Mouse (Mus musculus) liver, embryonic 15.5 days (tissue): ENCODE results near the gene Carmil1. TPM values are rescaled to one million over a fixed set of nuclear protein-coding genes. Genes with fewer than 3 reads are reported as not detected.

Experiments
- ATAC-seq: fragments of 200-750 bp; cut with Nextera tagmentation; 2 replicates; pipeline ENCODE4 v1.8.0; 2017; ENCODE audit warnings: moderate number of reproducible peaks, mild to moderate bottlenecking, moderate library complexity; ENCODE audit not compliant: insufficient read depth
- H3K27ac ChIP-seq: fragments of 300-500 bp; sonication (generic); replicated peaks from 2 replicates; pipeline ENCODE4 v1.5.1; 2015; ENCODE audit warnings: mild to moderate bottlenecking, inconsistent platforms
- H3K27me3 ChIP-seq: fragments of 300-500 bp; sonication (generic); 2 replicates; pipeline ENCODE4 v1.6.1; 2015; ENCODE audit warnings: mild to moderate bottlenecking, inconsistent platforms
- H3K36me3 ChIP-seq: fragments of 300-500 bp; sonication (generic); replicated peaks from 2 replicates; pipeline ENCODE4 v1.6.1; 2015; ENCODE audit warnings: moderate library complexity, mild to moderate bottlenecking, inconsistent platforms
- H3K4me1 ChIP-seq: fragments of 300-500 bp; sonication (generic); replicated peaks from 2 replicates; pipeline ENCODE4 v1.6.1; 2015; ENCODE audit warnings: inconsistent platforms
- H3K4me2 ChIP-seq: fragments of 300-500 bp; sonication (generic); 2 replicates; pipeline ENCODE4 v1.6.1; 2015; ENCODE audit warnings: moderate library complexity, mild to moderate bottlenecking, inconsistent platforms
- H3K4me3 ChIP-seq: fragments of 300-500 bp; sonication (generic); replicated peaks from 2 replicates; pipeline ENCODE4 v1.5.1; 2015; ENCODE audit warnings: mild to moderate bottlenecking, inconsistent platforms
- H3K9ac ChIP-seq: fragments of 300-500 bp; sonication (generic); 2 replicates; pipeline ENCODE4 v1.6.1; 2015; ENCODE audit warnings: moderate library complexity, mild to moderate bottlenecking, inconsistent platforms
- H3K9me3 ChIP-seq: fragments of 300-500 bp; sonication (generic); replicated peaks from 2 replicates; pipeline ENCODE4 v1.6.1; 2016; ENCODE audit warnings: inconsistent platforms
- WGBS: fragments of 180-500 bp; shearing (Covaris S2); methylation state at CpG from one replicate; pipeline ENCODE4 v1.1.7; 2015; ENCODE audit warnings: mixed read lengths; ENCODE audit not compliant: insufficient replicate concordance; 5-methylcytosine and 5-hydroxymethylcytosine counted together
- polyA plus RNA-seq: library from polyadenylated mRNA; unstranded; fragments of >200 nt; fragmentation: Nextera tagmentation; extraction: Ambion mirVana; gene quantifications from 2 replicates; pipeline ENCODE4 v1.2.1, GENCODE M21; 2015

The Carmil1 gene
- polyA plus RNA-seq, 1 experiment from 2014 or later: 4.1 TPM

DNA sequence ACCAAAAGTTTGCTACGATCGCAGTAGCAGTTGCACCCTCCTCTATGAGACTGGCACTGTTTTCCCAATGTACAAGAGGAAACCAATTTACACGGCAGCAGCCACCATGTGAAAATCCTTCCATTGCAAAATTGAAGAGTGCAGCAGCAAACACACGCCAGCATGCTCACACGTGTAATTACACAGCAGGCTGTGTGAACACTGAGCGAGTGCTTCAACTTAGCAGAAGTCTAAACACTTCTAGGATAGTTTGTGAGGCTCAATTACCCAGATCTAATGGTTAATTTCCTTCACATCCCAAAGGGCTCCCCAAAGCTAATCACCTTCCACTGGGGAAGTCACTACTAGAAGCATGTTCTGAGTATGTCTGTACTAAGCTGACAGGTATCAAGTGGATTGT is 78.3 kb downstream of the Carmil1 start:
- no peaks in the 10 kb centered on the region; the same call in 1 of the 2 replicates for H3K4me1 ChIP-seq
- no peak overlapping the region for H3K27ac ChIP-seq
- no peak overlapping the region for H3K4me3 ChIP-seq
- no peak for ATAC-seq
- no peaks in the 10 kb centered on the region for H3K27me3 ChIP-seq
- no peak overlapping the region for H3K9ac ChIP-seq
- no peaks in the 10 kb centered on the region for H3K9me3 ChIP-seq
- no peak overlapping the region for H3K4me2 ChIP-seq
- H3K36me3 ChIP-seq: no peaks in the 10 kb centered on the region
- WGBS: 70% methylated on average over 6 of the region's 6 CpGs

- no peak overlapping the region for H3K9ac ChIP-seq
- H3K27me3 ChIP-seq: no peaks in the 10 kb centered on the region
- H3K4me3 ChIP-seq: no peak overlapping the region
- no peaks in the 10 kb centered on the region for H3K36me3 ChIP-seq
- H3K9me3 ChIP-seq: no peaks in the 10 kb centered on the region
- 42% methylated on average over 7 of the region's 7 CpGs for whole genome bisulfite sequencing
- no peak overlapping the region for H3K4me2 ChIP-seq
- H3K27ac ChIP-seq: no peak overlapping the region
- no peaks in the 10 kb centered on the region for H3K4me1 ChIP-seq
- ATAC-seq: no peak
These were observed 80.6 kb downstream of the Carmil1 start for GRCm38 (mm10) chr13:24199861-24200543.

- 41% methylated on average over 2 of the region's 2 CpGs for WGBS
- no peak overlapping the region for H3K4me3 ChIP-seq
These were observed 82.1 kb downstream of the Carmil1 start for GRCm38 (mm10) chr13:24198396-24198924.

DNA sequence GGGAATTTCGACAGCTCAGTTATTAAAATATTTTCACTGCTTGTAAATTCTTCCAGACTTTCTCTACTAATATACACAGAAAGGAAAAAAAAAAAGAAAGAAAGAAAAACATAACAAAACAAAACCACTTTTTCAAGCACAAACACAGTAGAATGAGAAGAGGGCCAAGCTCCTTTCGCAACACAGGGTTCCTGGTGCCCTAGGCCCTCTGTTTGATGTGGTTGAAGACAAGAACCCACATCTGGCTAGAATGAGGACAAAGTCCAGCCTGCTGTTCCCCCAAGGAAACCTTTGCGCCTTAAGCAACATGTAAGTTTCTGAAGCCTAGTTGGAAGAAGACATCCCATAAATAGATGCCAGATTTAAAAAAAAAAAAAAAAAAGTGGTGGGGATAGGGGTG is 85.2 kb downstream of the Carmil1 start:
- ATAC-seq: no peak
- H3K9ac ChIP-seq: no peak overlapping the region
- 0 out of 2 replicates have a peak, but pooled peaks cover 2% of the 10 kb centered on the region for H3K9me3 ChIP-seq
- H3K4me2 ChIP-seq: no peak overlapping the region
- no peaks in the 10 kb centered on the region for H3K36me3 ChIP-seq
- H3K27ac ChIP-seq: no peak overlapping the region
- H3K4me1 ChIP-seq: no peaks in the 10 kb centered on the region
- 70% methylated on average over 3 of the region's 3 CpGs for WGBS
- no peak overlapping the region for H3K4me3 ChIP-seq
- H3K27me3 ChIP-seq: no peaks in the 10 kb centered on the region

More at GRCm38 (mm10) chr13:24198396-24198924, 82.1 kb downstream of the Carmil1 start:
- H3K4me2 ChIP-seq: no peak overlapping the region
- ATAC-seq: no peak
- H3K9me3 ChIP-seq: 0 out of 2 replicates have a peak, but pooled peaks cover 2% of the 10 kb centered on the region
- H3K4me1 ChIP-seq: no peaks in the 10 kb centered on the region
- no peak overlapping the region for H3K27ac ChIP-seq
- H3K27me3 ChIP-seq: no peaks in the 10 kb centered on the region
- no peaks in the 10 kb centered on the region for H3K36me3 ChIP-seq
- H3K9ac ChIP-seq: no peak overlapping the region

DNA sequence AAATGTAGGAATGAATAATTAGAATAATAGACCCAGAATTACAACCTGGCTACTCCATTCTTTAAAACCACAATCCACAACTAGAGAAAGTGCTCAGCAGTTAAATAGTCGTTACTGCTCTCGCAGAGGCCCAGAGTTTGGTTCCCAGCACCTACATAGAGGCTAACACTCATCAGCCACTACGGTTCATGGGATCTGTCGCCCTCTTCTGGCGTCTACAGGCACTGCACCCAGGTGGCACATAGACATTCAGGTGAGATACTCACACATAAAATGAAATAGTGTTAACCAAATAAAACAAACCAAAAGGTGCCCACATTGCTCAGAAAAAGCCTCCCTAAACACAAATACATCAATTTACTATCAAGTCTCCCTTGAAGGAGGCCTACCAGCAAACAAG is 86.6 kb downstream of the Carmil1 start:
- H3K27ac ChIP-seq: no peak overlapping the region
- no peak overlapping the region for H3K9ac ChIP-seq
- H3K4me1 ChIP-seq: no peaks in the 10 kb centered on the region
- WGBS: 69% methylated on average over 5 of the region's 5 CpGs
- H3K36me3 ChIP-seq: no peaks in the 10 kb centered on the region
- no peak overlapping the region for H3K4me3 ChIP-seq
- no peaks in the 10 kb centered on the region for H3K27me3 ChIP-seq
- ATAC-seq: no peak
- 0 out of 2 replicates have a peak, but pooled peaks cover 2% of the 10 kb centered on the region for H3K9me3 ChIP-seq
- H3K4me2 ChIP-seq: no peak overlapping the region

- no peak overlapping the region for H3K9ac ChIP-seq
- 70% methylated on average over 9 of the region's 9 CpGs for WGBS
- no peaks in the 10 kb centered on the region for H3K4me1 ChIP-seq
These were observed 89.5 kb downstream of the Carmil1 start for GRCm38 (mm10) chr13:24190875-24191663.

GRCm38 (mm10) chr13:24187026-24187425 is 93.6 kb downstream of the Carmil1 start:
- ATAC-seq: no peak
- H3K9me3 ChIP-seq: no peaks in the 10 kb centered on the region
- H3K4me2 ChIP-seq: no peak overlapping the region
- WGBS: 40% methylated on average over 2 of the region's 2 CpGs
- H3K27me3 ChIP-seq: no peaks in the 10 kb centered on the region
- no peak overlapping the region for H3K9ac ChIP-seq
- H3K27ac ChIP-seq: no peak overlapping the region
- no peaks in the 10 kb centered on the region for H3K36me3 ChIP-seq
- H3K4me1 ChIP-seq: no peaks in the 10 kb centered on the region
- H3K4me3 ChIP-seq: no peak overlapping the region

More at GRCm38 (mm10) chr13:24190875-24191663, 89.5 kb downstream of the Carmil1 start:
- Histone ChIP-seq H3K36me3 (no peaks in the 10 kb centered on the region), H3K27me3 (no peaks in the 10 kb centered on the region), H3K27ac (no peak overlapping the region), H3K4me3 (no peak overlapping the region), H3K4me2 (no peak overlapping the region), H3K9me3 (0 out of 2 replicates have a peak, but pooled peaks cover 2% of the 10 kb centered on the region)
- ATAC-seq: no peak

GRCm38 (mm10) chr13:24185641-24186040 is 95.0 kb downstream of the Carmil1 start:
- no peaks in the 10 kb centered on the region for H3K4me1 ChIP-seq
- no peak overlapping the region for H3K27ac ChIP-seq
- H3K4me2 ChIP-seq: no peak overlapping the region
- no peak overlapping the region for H3K9ac ChIP-seq
- no peaks in the 10 kb centered on the region for H3K9me3 ChIP-seq
- no peaks in the 10 kb centered on the region for H3K36me3 ChIP-seq
- H3K27me3 ChIP-seq: no peaks in the 10 kb centered on the region
- H3K4me3 ChIP-seq: no peak overlapping the region
- 61% methylated on average over 3 of the region's 3 CpGs for WGBS
- no peak for ATAC-seq

GRCm38 (mm10) chr13:24182878-24183277 is 97.7 kb downstream of the Carmil1 start:
- no peak for ATAC-seq

GRCm38 (mm10) chr13:24179538-24179937 is 101.1 kb downstream of the Carmil1 start:
- Histone ChIP-seq H3K9me3 (no peaks in the 10 kb centered on the region), H3K4me2 (no peak overlapping the region), H3K4me1 (no peaks in the 10 kb centered on the region), H3K4me3 (no peak overlapping the region), H3K27me3 (peaks cover 12% of the 10 kb centered on the region), H3K27ac (no peak overlapping the region), H3K9ac (no peak overlapping the region), H3K36me3 (no peaks in the 10 kb centered on the region)
- WGBS: 70% methylated on average over 10 of the region's 10 CpGs
- no peak for ATAC-seq

More at GRCm38 (mm10) chr13:24182878-24183277, 97.7 kb downstream of the Carmil1 start:
- H3K36me3 ChIP-seq: no peaks in the 10 kb centered on the region
- H3K27me3 ChIP-seq: no peaks in the 10 kb centered on the region; the same call in 1 of the 2 replicates
- WGBS: 59% methylated on average over 6 of the region's 6 CpGs
- no peaks in the 10 kb centered on the region for H3K4me1 ChIP-seq
- H3K9ac ChIP-seq: no peak overlapping the region
- H3K9me3 ChIP-seq: no peaks in the 10 kb centered on the region
- H3K4me2 ChIP-seq: no peak overlapping the region
- H3K4me3 ChIP-seq: no peak overlapping the region
- no peak overlapping the region for H3K27ac ChIP-seq

DNA sequence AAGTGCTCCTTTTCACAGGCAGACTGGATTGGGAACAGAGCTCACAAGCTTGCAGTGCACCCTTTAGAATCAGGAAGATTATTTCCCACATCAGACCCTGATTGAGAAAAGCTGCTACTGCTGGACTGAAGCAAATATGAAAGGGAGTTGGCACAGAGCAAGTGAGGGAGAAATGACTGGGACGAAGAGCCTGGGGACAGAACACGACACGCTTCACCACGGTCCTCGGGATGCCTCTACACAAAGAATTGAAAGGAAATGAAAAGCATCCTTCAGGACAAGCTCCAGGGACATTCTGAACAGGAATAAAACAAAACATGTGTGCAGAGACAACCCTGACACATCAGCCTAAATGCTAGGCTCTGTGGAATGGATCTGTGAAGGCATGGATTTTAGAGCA is 103.0 kb downstream of the Carmil1 start:
- Histone ChIP-seq H3K9me3 (no peaks in the 10 kb centered on the region), H3K4me3 (no peak overlapping the region), H3K36me3 (no peaks in the 10 kb centered on the region), H3K4me1 (no peaks in the 10 kb centered on the region), H3K27ac (no peak overlapping the region), H3K27me3 (peaks cover 22% of the 10 kb centered on the region), H3K9ac (no peak overlapping the region), H3K4me2 (no peak overlapping the region)
- WGBS: 58% methylated on average over 5 of the region's 5 CpGs
- no peak for ATAC-seq
